Mouse (Mus musculus) CH12.LX (cell line): Measurements from ENCODE around the gene Atp1a3.

Experiments used
- E2F4 ChIP-seq: IDR thresholded peaks from 2 replicates; pipeline ENCODE4 v1.6.1; 2011; ENCODE audit warnings: low read depth, low read length, improper control_type of control experiment; ENCODE audit not compliant: insufficient replicate concordance
- ETS1 ChIP-seq: conservative IDR thresholded peaks from 2 replicates; pipeline ENCODE4 v1.6.1; 2012; ENCODE audit warnings: low read depth, mild to moderate bottlenecking, inconsistent platforms, low read length, improper control_type of control experiment, moderate library complexity
- JUND ChIP-seq: conservative IDR thresholded peaks from 2 replicates; pipeline ENCODE4 v1.6.1; 2011; ENCODE audit warnings: low read depth, low read length, improper control_type of control experiment
- MEF2A ChIP-seq: IDR thresholded peaks from 2 replicates; pipeline ENCODE4 v1.6.1; 2014; ENCODE audit warnings: low read depth, mild to moderate bottlenecking, inconsistent platforms, low read length, improper control_type of control experiment, borderline replicate concordance
- NRF1 ChIP-seq: IDR thresholded peaks from 2 replicates; pipeline ENCODE4 v1.6.1; 2014; ENCODE audit warnings: low read depth, mild to moderate bottlenecking, inconsistent platforms, low read length, improper control_type of control experiment, moderate library complexity
- USF1 ChIP-seq: IDR thresholded peaks from 2 replicates; pipeline ENCODE4 v1.6.1; 2014; ENCODE audit warnings: low read depth, mild to moderate bottlenecking, inconsistent platforms, low read length, improper control_type of control experiment

DNA sequence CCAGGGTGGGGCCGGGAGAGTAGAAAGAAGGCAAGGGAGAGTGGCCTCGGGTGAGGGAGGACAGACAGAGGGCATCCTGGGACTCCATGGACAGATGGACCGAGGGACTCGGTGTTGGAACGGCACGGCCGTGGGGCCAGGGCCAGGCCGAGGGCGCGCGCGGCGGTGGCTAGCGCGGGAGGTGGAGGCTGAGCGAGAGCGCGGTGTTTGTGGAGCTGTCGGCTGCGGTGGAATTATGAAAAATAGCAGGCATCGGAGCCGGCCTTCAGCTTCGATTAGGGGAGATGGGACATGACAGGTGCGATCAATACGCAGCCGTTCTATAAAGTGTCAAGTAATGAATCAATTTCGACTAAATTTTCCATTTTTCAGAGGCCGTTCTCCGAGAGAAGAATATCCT lies 57.0 kb downstream of the Atp1a3 start:
- no peak for TF ChIP-seq USF1
- no peak for TF ChIP-seq E2F4
- no peak for TF ChIP-seq MEF2A
- TF ChIP-seq ETS1: no peak
- TF ChIP-seq NRF1: no peak
- TF ChIP-seq JUND: no peak
